Mouse (Mus musculus) heart, adult 2 months (tissue): ENCODE results near the gene Ier2.

Experiments used
- CTCF ChIP-seq: fragments of 200-600 bp; IDR thresholded peaks from 2 replicates; pipeline ENCODE4 v1.8.1; 2022; ENCODE audit warnings: antibody characterized with exemption, mild to moderate bottlenecking, moderate library complexity
- EP300 ChIP-seq: fragments of 200-500 bp; IDR thresholded peaks from 2 replicates; pipeline ENCODE4 v1.6.1; 2011; ENCODE audit warnings: low read depth, low read length, control low read depth; ENCODE audit not compliant: insufficient read depth
- POLR2A ChIP-seq: fragments of 200-500 bp; IDR thresholded peaks from 2 replicates; pipeline ENCODE4 v1.6.1; 2011; ENCODE audit warnings: mild to moderate bottlenecking, low read depth, low read length, control low read depth; ENCODE audit not compliant: insufficient read depth

DNA sequence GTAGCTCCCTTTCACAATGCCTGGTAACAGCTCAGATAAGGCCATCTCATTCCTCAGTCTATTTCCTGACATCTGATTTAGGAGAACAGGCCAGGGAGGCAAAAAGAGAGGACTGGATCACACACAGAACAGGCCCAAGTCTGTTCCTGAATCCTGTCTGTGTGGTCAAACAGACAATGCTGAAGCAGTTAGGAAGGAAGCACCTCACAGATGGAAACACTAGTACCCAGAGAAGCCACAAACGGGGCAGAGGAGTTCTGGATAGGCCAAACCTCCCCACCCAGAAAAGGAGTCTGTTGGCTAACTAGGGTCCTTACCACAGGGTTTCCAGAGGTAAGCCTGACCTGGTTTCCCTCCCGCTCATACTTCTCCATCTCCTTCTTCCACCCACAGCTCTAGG lies 19.6 kb upstream of the Ier2 start:
- TF ChIP-seq POLR2A: no peak
- TF ChIP-seq CTCF: no peak
- TF ChIP-seq EP300: no peak
